Mouse (Mus musculus): ENCODE measurements at regions not wholly inside any gene's neighbourhood (a gene's known extent, or its start where the extent isn't known, plus 50 kb on each side); places are given as distances from the start of the nearest gene placed in this dataset.

DNA sequence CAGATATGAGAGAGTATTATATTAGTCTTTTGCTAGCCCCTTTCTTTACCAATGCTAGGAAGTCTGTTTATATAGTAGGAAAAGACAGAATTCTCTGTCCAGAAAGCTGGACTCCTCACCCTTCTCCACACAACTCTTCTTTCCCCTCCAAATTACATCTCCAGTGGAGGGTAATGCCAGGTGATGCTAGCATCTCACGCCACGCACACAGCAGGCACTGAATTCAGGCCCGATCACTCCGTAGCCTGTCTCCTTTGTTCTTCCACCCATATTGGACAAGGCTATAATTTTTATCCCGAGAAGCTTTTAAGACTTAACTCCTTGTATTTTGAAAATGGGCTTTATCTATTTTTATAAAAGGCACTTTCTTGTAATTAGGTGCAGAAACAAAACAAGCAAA, 73.0 kb upstream of the Ppara start:
- 93% methylated on average over 5 of the region's 5 CpGs for WGBS

DNA sequence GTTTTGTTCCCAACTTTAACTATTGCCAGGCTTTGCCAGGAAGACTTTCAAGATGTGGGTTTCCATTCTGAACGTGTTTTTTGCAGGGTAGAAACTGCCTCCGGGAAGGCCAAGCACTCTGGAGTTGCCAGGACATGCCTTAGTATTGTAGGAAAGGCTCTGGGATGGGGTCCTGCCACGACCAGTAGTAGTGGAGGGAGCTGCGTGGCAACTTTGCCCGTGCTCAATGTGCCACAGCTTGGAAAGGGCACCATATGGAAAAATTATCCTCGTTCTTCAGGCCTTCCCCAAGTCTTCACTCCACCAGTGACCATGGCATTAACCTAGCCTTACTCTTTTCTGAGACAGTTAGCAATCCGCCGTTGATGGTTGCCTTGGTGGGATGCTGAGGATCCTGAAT, 72.5 kb upstream of the Ppara start:
- WGBS: 85% methylated on average over 8 of the region's 8 CpGs
- ATAC-seq (ENCODE audit: low FRiP score, low TSS enrichment): no peak
- DNase-seq (ENCODE audit: low spot score): no peak
- peaks cover 5% of the 10 kb centered on the region; the same call in 1 of the 2 replicates for H3K36me3 ChIP-seq (ENCODE audit: control insufficient read depth, insufficient read depth, low read length)
- no peak overlapping the region for H3K4me2 ChIP-seq (replicated peaks; ENCODE audit: low read depth)
- H3K4me1 ChIP-seq (replicated peaks; ENCODE audit: control insufficient read depth, insufficient read depth): no peaks in the 10 kb centered on the region; the same call in 1 of the 2 replicates
- no peaks in the 10 kb centered on the region for H3K27me3 ChIP-seq (ENCODE audit: control insufficient read depth, insufficient read depth, low read length)
- H3K4me3 ChIP-seq (ENCODE audit: low read depth, low read length): no peak overlapping the region
- H3K27ac ChIP-seq (replicated peaks): no peak overlapping the region
- no peak for TF ChIP-seq EP300 (optimal IDR thresholded peaks at IDR 0.05)
- TF ChIP-seq CTCF (IDR thresholded peaks at IDR 0.05; ENCODE audit: low read depth): no peak
- H3K9ac ChIP-seq (ENCODE audit: low read length): no peak overlapping the region
- no peaks in the 10 kb centered on the region for H3K9me3 ChIP-seq (ENCODE audit: control insufficient read depth, low read length)

More for the DNA sequence above, 73.0 kb upstream of the Ppara start:
- Histone ChIP-seq H3K9ac (ENCODE audit: low read length) (no peak overlapping the region), H3K36me3 (ENCODE audit: control insufficient read depth, insufficient read depth, low read length) (peaks cover 5% of the 10 kb centered on the region; the same call in 1 of the 2 replicates), H3K27me3 (ENCODE audit: control insufficient read depth, insufficient read depth, low read length) (no peaks in the 10 kb centered on the region), H3K4me2 (replicated peaks; ENCODE audit: low read depth) (no peak overlapping the region), H3K4me1 (replicated peaks; ENCODE audit: control insufficient read depth, insufficient read depth) (no peaks in the 10 kb centered on the region; the same call in 1 of the 2 replicates), H3K4me3 (ENCODE audit: low read depth, low read length) (no peak overlapping the region), H3K9me3 (ENCODE audit: control insufficient read depth, low read length) (no peaks in the 10 kb centered on the region), H3K27ac (replicated peaks) (no peak overlapping the region)
- ATAC-seq (ENCODE audit: low FRiP score, low TSS enrichment) (no peak), DNase-seq (ENCODE audit: low spot score) (no peak)
- TF ChIP-seq CTCF (IDR thresholded peaks at IDR 0.05; ENCODE audit: low read depth): no peak
- no peak for TF ChIP-seq EP300 (optimal IDR thresholded peaks at IDR 0.05)

DNA sequence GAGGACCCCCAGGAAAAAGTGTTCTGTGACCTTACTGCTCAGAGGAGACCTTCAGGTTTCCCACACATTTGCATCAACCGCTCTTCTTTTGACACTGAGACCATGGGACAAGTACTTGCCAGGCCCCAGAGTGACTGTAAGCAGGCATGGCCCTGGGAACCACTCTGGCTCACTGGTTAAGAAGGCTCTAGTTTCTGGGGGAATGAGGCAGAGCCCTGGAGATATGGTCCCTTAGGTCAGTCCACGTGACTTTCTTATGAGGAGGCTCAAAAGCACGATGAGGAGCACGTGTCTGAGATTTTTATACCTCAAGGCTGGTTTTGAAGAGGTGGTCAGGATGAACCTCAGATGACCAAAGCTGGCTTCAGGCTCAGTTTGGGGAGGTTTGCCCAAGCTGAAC, 72.1 kb upstream of the Ppara start:
- H3K4me1 ChIP-seq (replicated peaks; ENCODE audit: control insufficient read depth, insufficient read depth): no peaks in the 10 kb centered on the region; the same call in 1 of the 2 replicates
- H3K27me3 ChIP-seq (ENCODE audit: control insufficient read depth, insufficient read depth, low read length): no peaks in the 10 kb centered on the region
- no peaks in the 10 kb centered on the region for H3K9me3 ChIP-seq (ENCODE audit: control insufficient read depth, low read length)
- DNase-seq (ENCODE audit: low spot score) (no peak), ATAC-seq (ENCODE audit: low FRiP score, low TSS enrichment) (no peak)
- TF ChIP-seq EP300 (optimal IDR thresholded peaks at IDR 0.05) (no peak), CTCF (IDR thresholded peaks at IDR 0.05; ENCODE audit: low read depth) (no peak)
- peaks cover 5% of the 10 kb centered on the region; the same call in 1 of the 2 replicates for H3K36me3 ChIP-seq (ENCODE audit: control insufficient read depth, insufficient read depth, low read length)
- H3K9ac ChIP-seq (ENCODE audit: low read length): no peak overlapping the region
- 90% methylated on average over 4 of the region's 4 CpGs for WGBS
- no peak overlapping the region for H3K4me2 ChIP-seq (replicated peaks; ENCODE audit: low read depth)
- H3K27ac ChIP-seq (replicated peaks): no peak overlapping the region
- no peak overlapping the region for H3K4me3 ChIP-seq (ENCODE audit: low read depth, low read length)

DNA sequence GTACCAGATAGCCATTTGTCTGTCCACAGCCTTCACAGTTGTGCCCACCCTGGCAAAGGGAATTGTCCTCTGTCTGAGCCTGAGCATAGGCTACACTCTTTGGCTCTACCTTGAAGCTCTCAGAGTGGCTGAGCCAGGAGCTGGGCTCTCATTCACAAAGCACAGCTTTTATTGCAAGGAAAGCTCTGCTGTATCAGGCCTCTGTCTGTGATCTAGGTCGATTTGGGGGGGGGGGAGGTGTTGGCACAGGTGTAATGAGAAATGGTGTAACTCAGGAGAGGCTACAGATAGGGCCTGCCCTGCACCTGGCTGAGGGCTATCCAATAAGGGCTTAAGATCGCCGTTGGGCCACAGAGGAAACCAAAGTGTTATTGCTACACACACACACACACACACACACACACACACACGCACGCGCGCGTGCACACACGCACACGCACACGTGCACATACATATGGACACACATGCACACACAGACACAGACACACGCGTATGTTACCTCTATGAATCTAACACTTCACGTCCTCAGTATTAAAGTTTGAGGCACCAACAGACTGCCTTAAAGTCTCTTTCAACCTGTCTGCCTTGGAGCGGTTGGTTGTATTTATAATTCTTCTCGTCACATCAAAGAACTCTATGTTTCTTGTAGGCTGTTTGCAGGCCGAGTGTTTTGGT, 70.9 kb upstream of the Ppara start:
- no peak for DNase-seq (ENCODE audit: low spot score)
- no peak for ATAC-seq (ENCODE audit: low FRiP score, low TSS enrichment)
- Histone ChIP-seq H3K27me3 (ENCODE audit: control insufficient read depth, insufficient read depth, low read length) (no peaks in the 10 kb centered on the region), H3K27ac (replicated peaks) (no peak overlapping the region), H3K4me3 (ENCODE audit: low read depth, low read length) (no peak overlapping the region), H3K36me3 (ENCODE audit: control insufficient read depth, insufficient read depth, low read length) (peaks cover 5% of the 10 kb centered on the region; the same call in 1 of the 2 replicates), H3K4me1 (replicated peaks; ENCODE audit: control insufficient read depth, insufficient read depth) (no peaks in the 10 kb centered on the region; the same call in 1 of the 2 replicates), H3K9ac (ENCODE audit: low read length) (no peak overlapping the region), H3K4me2 (replicated peaks; ENCODE audit: low read depth) (no peak overlapping the region), H3K9me3 (ENCODE audit: control insufficient read depth, low read length) (no peaks in the 10 kb centered on the region)
- TF ChIP-seq EP300 (optimal IDR thresholded peaks at IDR 0.05): no peak
- no peak for TF ChIP-seq CTCF (IDR thresholded peaks at IDR 0.05; ENCODE audit: low read depth)
- WGBS: 86% methylated on average over 17 of the region's 17 CpGs

DNA sequence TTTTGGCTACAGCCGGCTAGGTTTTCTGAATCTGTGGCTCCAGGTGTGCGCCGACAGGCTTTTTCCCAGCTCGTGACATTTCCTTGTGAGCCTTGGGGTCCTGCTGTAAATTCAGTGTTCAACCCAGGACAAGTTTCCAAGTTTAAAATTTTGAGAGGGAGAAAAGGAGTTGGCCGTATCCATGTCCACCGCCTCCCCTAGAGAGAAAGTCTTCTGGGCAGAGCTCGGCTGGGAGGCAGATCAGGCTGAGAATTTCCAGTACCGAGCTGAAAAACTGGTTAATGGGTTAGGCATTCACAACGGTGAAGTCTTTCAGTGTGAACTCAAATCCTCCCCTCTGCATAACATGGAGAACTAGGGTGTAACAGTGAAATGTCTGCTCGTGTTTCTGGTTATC, 70.4 kb upstream of the Ppara start:
- H3K4me3 ChIP-seq (ENCODE audit: low read depth, low read length): no peak overlapping the region
- WGBS: 71% methylated on average over 10 of the region's 10 CpGs
- TF ChIP-seq CTCF (IDR thresholded peaks at IDR 0.05; ENCODE audit: low read depth): no peak
- TF ChIP-seq EP300 (optimal IDR thresholded peaks at IDR 0.05): no peak
- peaks cover 5% of the 10 kb centered on the region; the same call in 1 of the 2 replicates for H3K36me3 ChIP-seq (ENCODE audit: control insufficient read depth, insufficient read depth, low read length)
- H3K9me3 ChIP-seq (ENCODE audit: control insufficient read depth, low read length): no peaks in the 10 kb centered on the region
- no peaks in the 10 kb centered on the region for H3K27me3 ChIP-seq (ENCODE audit: control insufficient read depth, insufficient read depth, low read length)
- no peak overlapping the region for H3K9ac ChIP-seq (ENCODE audit: low read length)
- DNase-seq (ENCODE audit: low spot score): no peak
- no peak overlapping the region for H3K4me2 ChIP-seq (replicated peaks; ENCODE audit: low read depth)
- ATAC-seq (ENCODE audit: low FRiP score, low TSS enrichment): no peak
- no peaks in the 10 kb centered on the region; the same call in none of the 2 replicates for H3K4me1 ChIP-seq (replicated peaks; ENCODE audit: control insufficient read depth, insufficient read depth)
- no peak overlapping the region for H3K27ac ChIP-seq (replicated peaks)

DNA sequence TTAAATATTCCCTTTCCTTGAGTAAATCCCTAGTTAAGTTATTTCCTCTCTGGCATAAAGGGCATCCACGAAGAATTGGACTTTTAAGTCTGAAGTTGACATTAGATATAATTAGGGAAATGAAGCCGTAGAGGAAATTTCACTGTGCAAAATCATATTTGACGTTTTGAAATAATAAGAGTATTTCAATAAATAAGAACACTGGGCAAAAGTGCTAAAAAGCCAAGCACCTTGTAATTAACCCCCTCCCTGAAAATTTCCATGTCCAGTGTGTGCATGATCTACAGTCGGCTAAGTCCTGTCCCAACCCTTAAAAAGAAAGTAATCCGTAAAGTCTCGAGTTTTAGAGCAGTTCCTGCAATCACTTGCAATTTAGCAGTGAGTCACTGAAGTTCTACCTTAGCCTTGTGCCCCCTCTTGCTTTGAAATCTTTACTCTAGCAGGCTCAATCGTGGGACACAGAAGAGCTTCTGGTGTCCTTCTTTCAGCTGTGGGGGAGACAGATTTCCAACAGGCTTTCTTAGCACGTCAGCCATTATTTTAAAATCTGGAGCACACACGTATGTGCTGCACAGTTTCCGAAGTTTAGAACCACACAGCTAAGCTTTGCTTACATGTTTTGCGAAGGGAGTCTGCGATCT, 69.5 kb upstream of the Ppara start:
- TF ChIP-seq EP300 (optimal IDR thresholded peaks at IDR 0.05) (no peak), CTCF (IDR thresholded peaks at IDR 0.05; ENCODE audit: low read depth) (no peak)
- H3K9ac ChIP-seq (ENCODE audit: low read length): no peak overlapping the region
- H3K27me3 ChIP-seq (ENCODE audit: control insufficient read depth, insufficient read depth, low read length): no peaks in the 10 kb centered on the region
- H3K9me3 ChIP-seq (ENCODE audit: control insufficient read depth, low read length): no peaks in the 10 kb centered on the region
- no peak overlapping the region for H3K4me2 ChIP-seq (replicated peaks; ENCODE audit: low read depth)
- H3K4me3 ChIP-seq (ENCODE audit: low read depth, low read length): no peak overlapping the region
- no peak for ATAC-seq (ENCODE audit: low FRiP score, low TSS enrichment)
- H3K27ac ChIP-seq (replicated peaks): 0 out of 2 replicates have a peak overlapping the region, but pooled peaks have one; percentile 8
- peaks cover 5% of the 10 kb centered on the region; the same call in 1 of the 2 replicates for H3K36me3 ChIP-seq (ENCODE audit: control insufficient read depth, insufficient read depth, low read length)
- no peaks in the 10 kb centered on the region; the same call in none of the 2 replicates for H3K4me1 ChIP-seq (replicated peaks; ENCODE audit: control insufficient read depth, insufficient read depth)
- 66% methylated on average over 12 of the region's 12 CpGs for WGBS
- no peak for DNase-seq (ENCODE audit: low spot score)
